Mouse (Mus musculus): ENCODE results near the gene Nfkbib. TPM values are rescaled to one million over a fixed set of nuclear protein-coding genes. Genes with fewer than 3 reads are reported as not detected.

Gene Nfkbib
- total RNA-seq, 1 experiment from 2014 or later, result 25.0 TPM

- no peak for ATAC-seq (replicated peaks; ENCODE audit: insufficient number of reproducible peaks, low FRiP score, low TSS enrichment, poor library complexity, severe bottlenecking)
These were observed 34.8 kb upstream of the Nfkbib start for GRCm38 (mm10) chr7:28801901-28802670.

- ATAC-seq (replicated peaks; ENCODE audit: insufficient number of reproducible peaks, low FRiP score, low TSS enrichment, poor library complexity, severe bottlenecking), result no peak
These were observed 34.1 kb upstream of the Nfkbib start for GRCm38 (mm10) chr7:28801451-28801850.

DNA sequence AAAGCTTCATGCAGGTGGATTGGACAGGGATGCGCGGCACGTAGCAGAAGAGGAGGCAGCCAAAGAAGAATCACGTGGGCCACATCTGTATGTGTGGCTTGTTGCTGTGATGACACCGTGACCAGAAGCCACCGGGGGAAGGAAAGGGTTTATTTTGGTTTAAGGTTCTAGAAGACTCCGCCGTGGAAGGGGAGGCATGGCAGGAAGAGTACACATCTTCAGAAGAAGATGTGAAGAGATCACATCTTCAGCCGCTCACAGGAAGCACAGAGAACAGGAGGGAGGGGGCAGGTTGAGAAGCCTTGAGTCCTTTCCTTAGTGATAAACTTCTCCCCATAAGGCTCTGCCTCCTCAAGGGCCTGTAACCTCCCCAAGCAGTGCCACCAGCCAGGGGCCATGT is 32.7 kb upstream of the Nfkbib start:
- ATAC-seq (replicated peaks; ENCODE audit: insufficient number of reproducible peaks, low FRiP score, low TSS enrichment, poor library complexity, severe bottlenecking), result no peak

DNA sequence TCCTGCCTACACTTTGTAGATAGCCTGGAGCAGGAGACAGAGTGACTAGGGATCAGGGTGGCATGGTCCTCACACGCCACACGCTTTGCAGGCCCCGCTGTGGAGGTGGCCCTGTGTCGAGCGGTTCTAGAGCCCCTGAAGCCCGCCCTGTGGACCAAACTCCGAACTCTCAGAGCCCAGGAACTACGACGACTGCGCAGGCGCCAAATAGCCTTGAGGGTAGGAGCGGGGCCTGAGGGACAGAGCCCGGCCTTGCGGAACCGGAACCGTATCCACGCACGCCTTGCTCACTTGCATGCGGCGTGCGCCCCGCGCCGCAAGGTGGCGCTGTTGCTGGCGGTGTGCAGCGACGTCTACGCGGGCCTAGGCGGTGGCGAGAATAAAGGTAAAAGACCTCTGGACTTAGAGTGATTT is 29.3 kb upstream of the Nfkbib start:
- ATAC-seq (replicated peaks; ENCODE audit: insufficient number of reproducible peaks, low FRiP score, low TSS enrichment, poor library complexity, severe bottlenecking), result peak; percentile 76

DNA sequence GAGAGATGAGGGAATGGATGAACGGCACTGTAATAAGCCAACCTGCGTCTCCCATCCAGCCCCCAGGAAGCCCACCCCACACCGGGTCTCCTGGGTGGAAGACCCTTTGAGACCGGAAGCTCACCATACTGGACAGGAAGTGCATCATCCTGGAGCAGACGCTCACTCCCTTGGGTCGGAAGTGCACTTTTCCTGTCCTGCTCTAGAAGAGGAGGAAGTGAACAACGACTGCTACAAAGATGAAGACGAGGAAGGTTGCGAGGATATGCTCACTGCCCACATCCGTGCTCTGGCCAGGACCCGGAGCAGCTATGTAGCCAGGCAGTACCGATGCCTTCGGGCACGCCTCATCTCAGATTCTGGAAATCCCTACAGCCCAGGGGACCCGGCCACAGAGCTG is 28.5 kb upstream of the Nfkbib start:
- peak; percentile 50 for ATAC-seq (replicated peaks; ENCODE audit: insufficient number of reproducible peaks, low FRiP score, low TSS enrichment, poor library complexity, severe bottlenecking)

GRCm38 (mm10) chr7:28794496-28794895 is 27.2 kb upstream of the Nfkbib start:
- ATAC-seq (replicated peaks; ENCODE audit: insufficient number of reproducible peaks, low FRiP score, low TSS enrichment, poor library complexity, severe bottlenecking), result no peak

DNA sequence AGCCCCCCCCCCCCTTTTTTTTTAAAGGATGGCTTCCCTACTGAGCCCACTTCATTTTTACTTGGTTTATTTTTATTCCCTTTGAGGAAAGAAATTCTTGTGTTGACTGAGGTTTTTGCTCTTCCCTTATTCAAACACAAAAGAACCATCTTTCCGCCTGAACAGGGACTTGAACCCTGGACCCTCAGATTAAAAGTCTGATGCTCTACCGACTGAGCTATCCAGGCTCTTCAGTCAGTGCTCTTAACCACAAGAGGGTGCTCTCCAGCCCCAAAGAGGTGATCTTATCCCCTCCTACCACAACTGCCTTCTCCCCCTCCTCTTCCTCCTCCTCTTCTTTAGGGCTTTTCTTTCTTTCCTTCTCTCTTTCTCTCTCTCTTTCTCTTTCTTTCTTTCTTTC is 26.5 kb upstream of the Nfkbib start:
- ATAC-seq (replicated peaks; ENCODE audit: insufficient number of reproducible peaks, low FRiP score, low TSS enrichment, poor library complexity, severe bottlenecking), result no peak

DNA sequence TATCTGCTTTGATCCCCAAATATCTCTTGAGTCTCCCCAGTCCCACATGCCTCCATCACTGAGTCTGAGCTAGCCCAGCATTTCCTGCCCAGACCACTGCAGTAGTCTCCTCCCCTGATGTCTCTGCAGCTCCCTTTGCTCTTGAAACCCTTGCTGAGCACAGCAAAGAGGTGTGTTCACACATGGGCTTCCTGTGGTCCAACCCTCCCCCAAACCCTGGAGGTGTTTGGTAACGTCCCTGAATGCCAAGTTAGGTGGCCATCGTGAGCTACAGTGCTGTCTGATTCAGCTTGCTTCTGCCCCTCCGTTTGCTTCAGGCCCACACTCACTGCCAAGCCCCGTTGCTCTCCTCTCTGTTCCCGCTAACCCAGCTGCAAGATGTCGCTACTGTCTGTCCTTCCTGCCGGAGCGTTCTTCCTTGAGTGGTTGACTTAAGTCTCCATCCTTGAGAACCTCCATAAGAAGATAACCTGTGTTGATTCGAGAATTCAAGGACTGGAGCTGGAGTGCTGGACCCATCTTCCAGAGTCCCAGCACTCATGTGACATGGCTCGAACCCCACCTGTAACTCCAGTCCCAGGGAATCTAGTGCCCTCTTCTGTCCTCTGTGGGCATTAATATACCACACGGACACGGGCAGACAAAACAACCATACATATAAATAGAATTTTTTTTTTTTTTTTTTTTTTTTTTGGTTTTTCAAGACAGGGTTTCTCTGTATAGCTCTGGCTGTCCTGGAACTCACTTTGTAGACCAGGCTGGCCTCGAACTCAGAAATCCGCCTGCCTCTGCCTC is 25.3 kb upstream of the Nfkbib start:
- ATAC-seq (replicated peaks; ENCODE audit: insufficient number of reproducible peaks, low FRiP score, low TSS enrichment, poor library complexity, severe bottlenecking), result peak; percentile 32

DNA sequence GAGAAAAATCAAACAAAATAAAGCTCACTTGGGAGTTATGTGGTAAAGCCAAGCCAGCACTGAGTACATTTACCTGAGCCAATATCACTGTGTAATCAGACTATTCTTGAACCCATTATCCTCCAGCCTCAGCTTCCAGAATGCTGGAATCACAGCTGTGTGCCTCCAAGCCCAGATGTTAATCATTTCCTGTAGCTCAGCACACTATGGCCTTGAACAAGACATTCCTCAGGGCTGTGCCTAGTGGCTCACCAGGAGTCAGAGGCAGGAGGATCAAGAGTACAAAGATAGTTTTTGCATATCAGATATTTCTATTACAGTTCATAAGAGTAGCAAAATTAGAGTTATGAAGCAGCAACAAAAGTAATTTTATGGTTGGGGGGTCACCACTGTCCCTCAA is 24.4 kb upstream of the Nfkbib start:
- ATAC-seq (replicated peaks; ENCODE audit: insufficient number of reproducible peaks, low FRiP score, low TSS enrichment, poor library complexity, severe bottlenecking), result no peak

DNA sequence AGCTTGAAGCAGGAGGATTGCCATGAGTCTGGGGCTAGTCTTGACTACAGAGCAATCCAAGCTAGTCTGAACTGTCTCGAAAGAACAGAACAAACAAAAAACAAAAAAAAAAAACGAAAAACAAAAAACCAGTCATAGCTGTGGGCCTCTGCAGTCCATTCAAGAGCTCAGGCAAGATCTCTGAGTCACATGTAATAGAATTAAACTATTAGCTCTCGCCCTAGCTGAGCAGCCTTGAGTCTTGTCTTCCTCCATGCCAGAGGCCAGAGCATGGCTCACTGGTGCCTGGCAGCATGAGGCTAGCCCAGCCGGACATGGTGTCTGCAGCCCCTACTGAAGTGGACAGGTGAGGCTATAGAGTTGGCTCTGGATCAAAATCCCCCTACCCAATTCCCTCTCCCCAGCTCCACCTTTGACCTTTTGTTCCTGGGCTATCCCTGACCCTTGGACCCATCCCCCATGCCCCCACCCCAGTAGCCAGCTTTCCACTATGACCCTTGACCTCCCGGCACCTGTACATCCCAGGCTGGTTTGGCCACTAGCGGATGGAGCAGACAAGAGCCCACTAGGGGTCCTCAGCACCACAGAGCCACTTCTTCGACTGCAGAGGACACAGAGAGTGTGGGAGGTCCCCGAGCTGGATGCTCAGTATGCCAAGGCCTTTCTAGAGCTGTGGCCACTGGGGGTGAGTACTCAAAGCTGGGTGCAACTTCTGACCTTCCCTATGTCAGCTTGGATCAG is 22.9 kb upstream of the Nfkbib start:
- ATAC-seq (replicated peaks; ENCODE audit: insufficient number of reproducible peaks, low FRiP score, low TSS enrichment, poor library complexity, severe bottlenecking), result no peak

- ATAC-seq (replicated peaks; ENCODE audit: insufficient number of reproducible peaks, low FRiP score, low TSS enrichment, poor library complexity, severe bottlenecking), result no peak
These were observed 21.9 kb upstream of the Nfkbib start for GRCm38 (mm10) chr7:28789235-28789634.

- peak; percentile 40 for ATAC-seq (replicated peaks; ENCODE audit: insufficient number of reproducible peaks, low FRiP score, low TSS enrichment, poor library complexity, severe bottlenecking)
These were observed 21.2 kb upstream of the Nfkbib start, which contains the start of gene Rinl for GRCm38 (mm10) chr7:28788307-28789195. Gene Rinl, plus strand, starts transcription at chr7:28788969.

DNA sequence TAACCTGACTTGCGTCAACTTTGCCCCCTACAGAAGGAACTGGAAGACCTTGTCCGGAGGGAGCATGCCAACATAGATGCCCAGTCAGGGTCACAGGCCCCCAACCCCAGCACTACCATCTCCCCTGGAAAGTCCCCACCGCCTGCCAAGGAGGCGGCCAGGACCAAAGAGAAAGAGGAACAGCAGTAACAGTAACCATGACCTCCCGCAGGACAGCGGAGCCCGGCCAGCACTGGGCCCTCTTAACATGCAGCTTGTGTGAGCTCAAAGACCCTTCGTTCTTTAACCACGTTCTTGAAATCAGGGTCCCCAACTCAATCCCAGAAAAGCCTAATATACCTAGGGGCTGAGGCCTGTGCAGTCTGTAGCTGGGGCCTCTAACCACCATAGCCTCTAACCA is 20.6 kb upstream of the Nfkbib start:
- no peak for ATAC-seq (replicated peaks; ENCODE audit: insufficient number of reproducible peaks, low FRiP score, low TSS enrichment, poor library complexity, severe bottlenecking)

DNA sequence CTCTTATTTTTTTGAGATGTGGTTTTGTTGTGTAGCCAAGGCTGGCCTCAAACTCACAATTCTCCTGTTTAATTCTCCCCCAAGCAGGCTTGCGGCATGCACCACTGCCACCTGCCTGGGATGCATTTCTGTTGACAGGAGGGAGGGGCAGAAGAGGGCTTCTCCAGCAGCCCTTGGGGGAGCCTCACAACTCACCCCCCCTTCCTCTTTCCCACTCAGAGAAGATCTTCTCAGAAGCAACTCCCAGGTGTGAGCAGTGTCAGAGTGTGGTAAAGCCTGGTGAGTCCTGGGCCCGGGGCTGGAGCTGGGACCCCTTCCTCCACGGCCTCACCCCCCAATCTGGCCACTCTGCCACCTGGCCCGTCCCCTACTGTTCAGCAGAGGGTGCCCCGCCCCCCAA is 17.8 kb upstream of the Nfkbib start:
- ATAC-seq (replicated peaks; ENCODE audit: insufficient number of reproducible peaks, low FRiP score, low TSS enrichment, poor library complexity, severe bottlenecking), result no peak

- ATAC-seq (replicated peaks; ENCODE audit: insufficient number of reproducible peaks, low FRiP score, low TSS enrichment, poor library complexity, severe bottlenecking), result peak; percentile 66
These were observed 13.9 kb upstream of the Nfkbib start for GRCm38 (mm10) chr7:28781261-28781663.

DNA sequence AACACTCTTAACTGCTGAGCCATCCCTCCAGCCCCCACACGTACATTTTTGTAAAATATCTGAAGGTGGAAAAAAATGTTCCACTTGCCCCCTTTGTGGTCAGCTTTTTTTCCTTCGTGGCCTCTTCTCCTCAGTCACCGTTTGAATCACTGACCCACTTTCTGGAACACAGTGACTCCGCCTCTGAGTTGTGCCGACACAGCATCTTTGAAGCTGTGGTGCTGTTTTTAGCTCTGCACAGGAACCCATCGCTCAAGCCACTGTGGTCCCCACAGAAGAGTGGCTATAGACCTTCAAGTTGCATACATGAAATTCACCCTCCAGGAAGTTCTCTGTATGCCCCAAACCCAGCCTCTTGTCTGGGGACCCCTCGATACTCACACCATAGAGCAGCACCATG is 13.5 kb upstream of the Nfkbib start:
- no peak for ATAC-seq (replicated peaks; ENCODE audit: insufficient number of reproducible peaks, low FRiP score, low TSS enrichment, poor library complexity, severe bottlenecking)

DNA sequence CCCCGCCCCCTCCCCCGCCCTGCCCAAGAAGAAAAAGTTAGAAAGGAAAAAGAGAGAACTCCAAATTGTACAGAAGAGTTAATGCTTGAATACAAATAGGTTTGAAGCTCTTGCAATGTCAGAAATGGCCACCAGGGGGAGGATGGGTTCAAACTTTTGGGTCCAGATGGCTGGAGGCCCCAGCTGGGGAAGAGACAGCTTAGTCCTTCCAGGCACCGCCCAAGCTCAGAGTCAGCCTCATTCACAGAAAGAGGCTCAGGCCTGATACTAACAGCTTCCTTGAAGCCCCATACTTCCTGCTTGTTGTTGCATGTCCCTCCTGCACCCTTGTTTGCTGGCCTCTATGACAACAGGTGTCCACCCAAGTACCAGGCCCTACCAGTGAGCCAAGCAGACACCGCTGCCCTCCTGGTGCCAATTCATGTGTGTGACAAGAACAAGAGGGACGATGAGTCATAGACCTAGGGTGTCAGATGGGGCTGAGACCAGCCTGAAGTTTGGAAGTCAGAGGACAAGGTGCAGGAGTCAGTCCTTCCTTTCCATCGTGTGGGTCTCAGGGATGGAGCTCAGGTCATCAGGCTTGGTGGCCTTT is 12.9 kb upstream of the Nfkbib start:
- peak; percentile 87 for ATAC-seq (replicated peaks; ENCODE audit: insufficient number of reproducible peaks, low FRiP score, low TSS enrichment, poor library complexity, severe bottlenecking)

- ATAC-seq (replicated peaks; ENCODE audit: insufficient number of reproducible peaks, low FRiP score, low TSS enrichment, poor library complexity, severe bottlenecking), result no peak
These were observed 11.5 kb upstream of the Nfkbib start for GRCm38 (mm10) chr7:28778825-28779224.
